In genomic region chr14:48253183-48253582, GRCm38 (mm10) we compare ENCODE assay signal across 23 mouse cellular contexts.
"Had no signal": no experiment of that assay in that cellular context is flagged by ENCODE, and none has a peak within 500 bp of the region (broad histone marks: within the 10 kb centered on the region; RNA-seq: fewer than 3 reads in every experiment).

No protein-coding gene starts in this region.

- H3K4me2 ChIP-seq: limb, embryonic 13.5 days; liver, embryonic 12.5 days; liver, embryonic 15.5 days; lung, embryonic 15.5 days; midbrain, embryonic 12.5 days; midbrain, embryonic 15.5 days; neural tube, embryonic 12.5 days; neural tube, embryonic 15.5 days had no signal

- DNase-seq: kidney, adult 18-20 months; kidney, adult 9 months; kidney, postnatal 14 days; layer of hippocampus, adult 9-11 months; liver; lung, adult 18-20 months; lung, postnatal 14 days; right cerebral cortex, adult 18-20 months; right cerebral cortex, postnatal 25 days; spleen, adult 18-20 months; thymus, postnatal 14 days had no signal

- ATAC-seq: intestine, embryonic 16.5 days; liver, embryonic 12.5 days had no signal

- H3K27me3 ChIP-seq: limb, embryonic 13.5 days; liver, embryonic 12.5 days; liver, embryonic 15.5 days; lung, embryonic 15.5 days; midbrain, embryonic 12.5 days; midbrain, embryonic 15.5 days; neural tube, embryonic 12.5 days; neural tube, embryonic 15.5 days had no signal

- H3K4me3 ChIP-seq: layer of hippocampus, adult 2 months; limb, embryonic 10.5 days; limb, embryonic 13.5 days; liver, embryonic 12.5 days; liver, embryonic 15.5 days; lung, embryonic 15.5 days; midbrain, embryonic 12.5 days; midbrain, embryonic 15.5 days; neural tube, embryonic 12.5 days; neural tube, embryonic 15.5 days had no signal

- H3K9me3 ChIP-seq: limb, embryonic 10.5 days; limb, embryonic 13.5 days; liver, embryonic 12.5 days; liver, embryonic 15.5 days; lung, embryonic 15.5 days; midbrain, embryonic 12.5 days; midbrain, embryonic 15.5 days; neural tube, embryonic 12.5 days; neural tube, embryonic 15.5 days had no signal

- H3K9ac ChIP-seq: limb, embryonic 13.5 days; liver, embryonic 12.5 days; liver, embryonic 15.5 days; lung, embryonic 15.5 days; midbrain, embryonic 12.5 days; midbrain, embryonic 15.5 days; neural tube, embryonic 12.5 days; neural tube, embryonic 15.5 days had no signal

- H3K4me1 ChIP-seq: liver, embryonic 12.5 days; liver, embryonic 15.5 days; lung, embryonic 15.5 days had no signal

- H3K27ac ChIP-seq: layer of hippocampus, adult 2 months; limb, embryonic 10.5 days; limb, embryonic 13.5 days; liver, embryonic 12.5 days; liver, embryonic 15.5 days; lung, embryonic 15.5 days; macrophage; midbrain, embryonic 12.5 days; midbrain, embryonic 15.5 days; neural tube, embryonic 12.5 days; neural tube, embryonic 15.5 days had no signal

- H3K36me3 ChIP-seq: liver, embryonic 12.5 days; liver, embryonic 15.5 days; midbrain, embryonic 15.5 days; neural tube, embryonic 15.5 days had no signal
